Mouse (Mus musculus) brain, embryonic 14.5 days (tissue): ENCODE results near the gene Grb2. TPM values are rescaled to one million over a fixed set of nuclear protein-coding genes. Genes with fewer than 3 reads are reported as not detected.

Experiments
- DNase-seq: peaks from one replicate; pipeline ENCODE4 v3.0.0-alpha.2; 2011; ENCODE audit warnings: low read depth
- CTCF ChIP-seq: fragments of 200-500 bp; IDR thresholded peaks from 2 replicates; pipeline ENCODE4 v1.5.1; 2012; ENCODE audit warnings: inconsistent platforms, mild to moderate bottlenecking, moderate library complexity, borderline replicate concordance; ENCODE audit not compliant: insufficient read depth, insufficient read length; ENCODE audit errors: extremely low read depth
- POLR2A ChIP-seq: fragments of 200-500 bp; IDR thresholded peaks from 2 replicates; pipeline ENCODE4 v1.6.1; 2012; ENCODE audit warnings: mild to moderate bottlenecking, inconsistent platforms, borderline replicate concordance; ENCODE audit not compliant: poor library complexity, insufficient read depth, insufficient read length, severe bottlenecking; ENCODE audit errors: extremely low read depth
- polyA plus RNA-seq: library from polyadenylated mRNA; depleted of rRNA; stranded (reverse); fragments of >200 nt; gene quantifications from 2 replicates; pipeline ENCODE4 v1.2.3, GENCODE M21; 2012

Grb2 gene
- polyA plus RNA-seq, 1 experiment: 127 TPM

- TF ChIP-seq POLR2A (no peak), CTCF (no peak)
- DNase-seq: no peak
These were observed 2.7 kb upstream of the Grb2 start for GRCm38 (mm10) chr11:115711133-115711532.

- no peak for DNase-seq
- TF ChIP-seq CTCF: no peak
These were observed 1.6 kb upstream of the Grb2 start for GRCm38 (mm10) chr11:115709829-115710559.

- DNase-seq: no peak
- TF ChIP-seq POLR2A (no peak), CTCF (no peak)
These were observed 795 bp upstream of the Grb2 start for GRCm38 (mm10) chr11:115708956-115709828.

GRCm38 (mm10) chr11:115707313-115708208 lies 836 bp downstream of the Grb2 start:
- peak; percentile 48 for DNase-seq
- TF ChIP-seq POLR2A (no peak), CTCF (no peak)

GRCm38 (mm10) chr11:115706584-115706983 lies 1.8 kb downstream of the Grb2 start:
- TF ChIP-seq POLR2A (no peak), CTCF (no peak)
- DNase-seq: no peak

GRCm38 (mm10) chr11:115705561-115705960 lies 2.8 kb downstream of the Grb2 start:
- no peak for DNase-seq

GRCm38 (mm10) chr11:115704648-115705047 lies 3.7 kb downstream of the Grb2 start:
- TF ChIP-seq CTCF (no peak), POLR2A (no peak)
- DNase-seq: no peak

More at GRCm38 (mm10) chr11:115705561-115705960, 2.8 kb downstream of the Grb2 start:
- TF ChIP-seq POLR2A: no peak

GRCm38 (mm10) chr11:115703466-115703865 lies 4.9 kb downstream of the Grb2 start:
- no peak for DNase-seq
- TF ChIP-seq POLR2A: no peak
- TF ChIP-seq CTCF: no peak

GRCm38 (mm10) chr11:115698986-115699728 lies 9.2 kb downstream of the Grb2 start:
- peak; percentile 98 for DNase-seq
- TF ChIP-seq POLR2A: peak; percentile 12; the same call in 1 of the 2 replicates
- peak; percentile 37; the same call in 1 of the 2 replicates for TF ChIP-seq CTCF

- DNase-seq: no peak
- no peak for TF ChIP-seq CTCF
- no peak for TF ChIP-seq POLR2A
These were observed 10.7 kb downstream of the Grb2 start for GRCm38 (mm10) chr11:115697722-115698121.
